Mouse (Mus musculus) C2C12 (cell line): ENCODE data around the gene Npas2.

Experiments
- CTCF ChIP-seq: IDR thresholded peaks from one replicate; pipeline ENCODE4 v1.5.1; 2011; ENCODE audit not compliant: control insufficient read depth, insufficient read depth, insufficient read length
- USF1 ChIP-seq: IDR thresholded peaks from one replicate; pipeline ENCODE4 v1.6.1; 2011; ENCODE audit warnings: low read depth, mild to moderate bottlenecking, control low read depth, moderate library complexity

- TF ChIP-seq USF1 (no peak), CTCF (no peak)
Measured at GRCm38 (mm10) chr1:39205697-39206096, 12.2 kb downstream of the Npas2 start.
